Mouse (Mus musculus) left cerebral cortex, adult 18-20 months (tissue): ENCODE results near the gene Dao. TPM values are rescaled to one million over a fixed set of nuclear protein-coding genes. Genes with fewer than 3 reads are reported as not detected.

Experiments used
- DNase-seq, 2 experiments: peaks; one replicate each; pipeline ENCODE4 v3.0.0; 2021 to 2022; ENCODE audit warnings: low spot score in 2 of 2, mixed read lengths in 1 of 2
- total RNA-seq, 2 experiments: library from RNA; stranded (reverse); gene quantifications; 2 replicates each; pipeline ENCODE4 v1.2.3; 2021

Dao gene
- total RNA-seq, 2 experiments from 2014 or later: not detected

DNA sequence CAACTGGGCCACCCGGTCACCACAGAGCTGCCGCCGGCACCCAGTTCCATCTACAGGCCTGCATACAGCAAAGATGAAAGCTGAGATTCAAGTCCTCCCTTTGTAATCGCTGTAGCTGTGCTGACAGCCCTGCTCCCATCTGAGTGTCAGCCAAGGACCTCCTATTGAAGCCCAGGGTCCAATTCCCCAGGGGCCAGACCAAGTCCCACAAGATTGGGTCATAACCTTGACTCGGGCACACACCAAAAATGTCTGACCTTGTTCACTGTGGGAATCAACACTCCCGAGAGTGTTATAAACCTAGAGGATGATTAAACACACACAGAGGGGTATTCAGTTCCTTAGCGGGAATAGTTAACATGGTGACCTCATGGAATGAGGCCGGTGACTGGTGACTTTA lies 21.7 kb upstream of the Dao start:
- DNase-seq: no peak

DNA sequence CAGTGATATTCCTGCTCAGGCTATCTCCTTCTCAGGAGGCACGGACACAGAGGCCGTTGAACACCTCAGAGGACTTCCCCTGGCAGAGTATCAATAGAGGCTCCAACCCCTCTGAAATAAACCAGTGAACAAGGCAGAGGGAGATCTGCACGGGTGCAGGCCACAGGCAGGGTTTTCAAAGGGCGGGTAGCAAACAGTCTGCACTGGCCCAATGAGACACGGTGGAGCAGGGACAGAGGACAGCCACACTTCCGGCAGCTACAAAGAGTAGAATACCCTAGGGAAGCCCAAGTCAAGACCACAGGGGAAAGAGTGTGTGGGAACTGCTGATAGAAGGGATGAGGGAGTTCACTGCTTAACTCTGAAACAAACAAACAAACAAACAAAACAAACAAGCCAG lies 20.0 kb upstream of the Dao start:
- no peak for DNase-seq

DNA sequence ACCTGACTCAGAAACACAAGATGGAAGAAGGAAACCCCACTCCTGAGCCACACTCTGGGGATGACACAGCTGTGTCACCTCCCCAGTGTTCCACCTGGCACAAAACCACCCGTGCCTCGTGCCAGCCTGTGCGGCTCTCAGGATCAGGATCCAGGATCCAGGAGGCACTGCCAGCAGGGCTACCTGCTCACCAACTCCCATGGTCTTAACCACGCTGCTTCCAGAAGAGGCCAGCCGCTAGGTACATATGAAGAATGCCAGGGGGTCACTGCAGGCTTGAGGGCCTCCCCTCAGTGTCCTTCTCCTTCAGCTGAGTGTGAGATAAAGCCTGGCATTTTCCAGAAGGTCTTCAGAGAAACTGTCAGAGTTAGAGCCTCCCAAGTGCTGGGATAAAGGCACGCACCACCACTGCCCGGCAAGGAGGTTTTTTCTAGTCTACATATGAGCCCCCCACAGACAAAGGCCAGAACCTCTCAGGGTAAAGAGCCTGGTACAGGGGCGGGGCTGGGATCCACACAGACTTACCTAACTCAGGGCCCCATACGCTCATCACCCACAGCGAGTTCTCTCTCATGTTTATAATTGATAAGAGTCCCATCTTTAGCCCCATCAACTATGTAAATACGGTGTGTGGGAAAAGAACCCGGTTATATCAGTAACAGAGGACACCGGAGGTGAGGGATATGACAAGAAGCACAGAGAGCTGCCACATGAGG lies 19.3 kb upstream of the Dao start:
- no peak for DNase-seq

DNA sequence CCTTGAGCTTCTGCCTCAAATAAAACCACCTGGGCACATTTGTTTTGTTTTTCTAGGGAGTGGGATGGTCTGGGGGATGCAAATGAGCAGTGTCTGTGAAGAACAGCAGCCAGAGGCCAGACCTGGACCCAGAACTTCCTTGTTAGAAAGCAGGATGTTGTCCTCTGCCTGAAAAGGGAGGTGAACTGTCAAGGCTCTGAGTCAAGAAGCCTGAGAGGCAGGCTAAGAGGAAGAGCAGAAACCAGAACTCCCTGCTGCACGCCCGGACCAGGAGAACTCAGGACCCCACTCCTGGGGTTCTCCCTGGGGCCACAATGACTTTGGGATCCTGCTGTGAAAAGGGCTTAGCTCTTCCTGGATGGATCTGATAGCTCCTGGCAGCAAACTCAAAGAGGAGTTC lies 17.8 kb upstream of the Dao start:
- no peak for DNase-seq

DNA sequence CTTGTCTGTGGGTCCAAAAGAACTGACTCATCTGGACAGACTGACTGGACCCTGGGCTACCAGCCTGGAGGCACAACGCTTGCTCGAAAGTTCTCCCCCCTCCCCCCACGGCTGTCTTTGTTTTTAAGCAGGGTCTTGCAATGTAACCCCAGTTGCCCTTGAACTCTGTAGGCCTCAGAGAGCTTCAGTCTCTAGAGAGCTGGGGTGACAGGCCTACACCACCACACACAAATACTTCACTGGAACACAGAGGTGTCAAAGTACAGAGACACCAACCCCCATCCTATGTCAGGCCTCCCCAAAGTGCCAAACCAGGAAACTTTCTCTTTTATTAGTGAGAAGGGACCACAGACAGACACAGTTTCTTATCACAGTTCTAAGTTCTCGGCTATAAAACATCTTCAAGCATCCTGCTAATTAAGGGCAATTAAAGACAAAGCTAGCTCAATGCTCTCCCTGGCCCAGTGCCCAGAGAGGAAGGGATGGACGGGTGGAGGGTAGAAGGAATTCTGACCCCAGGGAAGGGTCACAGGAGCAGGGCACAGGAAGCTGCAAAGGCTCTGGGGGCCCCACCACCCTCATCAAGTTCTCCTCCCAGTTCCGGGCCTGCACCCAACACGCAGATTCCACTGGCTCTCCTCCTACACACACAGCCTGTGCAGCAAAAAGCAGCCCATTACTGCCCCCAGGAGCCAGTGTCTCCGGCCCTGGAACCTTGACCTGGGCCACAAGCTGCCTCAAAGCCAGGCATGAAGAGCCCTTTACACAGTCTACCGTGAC lies 17.1 kb upstream of the Dao start:
- no peak for DNase-seq

DNA sequence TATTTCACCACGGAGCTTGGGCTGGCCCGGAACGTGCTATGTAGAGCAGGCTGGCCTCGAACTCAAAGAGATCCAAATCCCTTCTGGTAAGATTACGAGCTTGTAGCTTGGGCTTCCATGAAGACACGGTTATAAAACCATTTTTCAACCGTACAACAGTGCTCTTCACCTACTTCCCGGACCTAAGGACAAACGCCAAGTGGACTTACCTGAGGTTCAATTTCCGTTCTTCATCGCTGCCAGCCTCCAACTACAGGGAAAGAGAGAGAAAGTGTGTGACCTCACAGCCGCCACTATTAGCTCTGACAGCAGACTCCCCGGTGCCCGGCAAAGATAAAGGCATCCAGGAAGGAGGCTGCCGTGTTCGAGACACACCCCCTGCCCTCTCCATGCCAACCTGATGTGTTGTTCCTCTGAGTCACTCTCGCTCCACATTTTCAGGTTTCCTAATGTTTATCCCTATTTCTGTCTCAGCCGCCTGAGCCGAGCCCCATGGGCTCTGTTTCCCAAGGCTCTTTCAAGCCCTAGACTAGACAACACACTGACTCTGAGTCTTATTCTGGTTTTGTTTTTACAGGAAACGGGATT lies 14.0 kb upstream of the Dao start:
- no peak for DNase-seq

DNA sequence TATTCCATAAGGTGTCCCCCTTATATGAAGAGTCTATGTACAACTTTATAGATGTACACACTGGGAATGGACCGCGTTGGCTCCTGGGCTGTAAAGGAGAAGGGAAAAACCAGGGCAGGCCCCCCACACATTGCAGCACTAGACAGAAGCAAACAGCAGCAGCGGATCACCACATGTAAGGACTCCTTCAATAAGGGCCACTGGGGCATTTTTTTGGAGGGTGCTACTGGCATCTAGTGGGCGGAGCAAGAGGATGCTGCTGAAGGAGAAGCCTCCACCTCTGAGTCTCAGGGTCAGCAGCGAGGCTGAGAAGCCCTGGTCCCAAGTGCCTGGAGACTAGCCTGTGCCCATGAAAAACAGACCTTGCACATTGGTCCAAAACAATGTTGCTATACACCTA lies 12.9 kb upstream of the Dao start:
- no peak for DNase-seq

DNA sequence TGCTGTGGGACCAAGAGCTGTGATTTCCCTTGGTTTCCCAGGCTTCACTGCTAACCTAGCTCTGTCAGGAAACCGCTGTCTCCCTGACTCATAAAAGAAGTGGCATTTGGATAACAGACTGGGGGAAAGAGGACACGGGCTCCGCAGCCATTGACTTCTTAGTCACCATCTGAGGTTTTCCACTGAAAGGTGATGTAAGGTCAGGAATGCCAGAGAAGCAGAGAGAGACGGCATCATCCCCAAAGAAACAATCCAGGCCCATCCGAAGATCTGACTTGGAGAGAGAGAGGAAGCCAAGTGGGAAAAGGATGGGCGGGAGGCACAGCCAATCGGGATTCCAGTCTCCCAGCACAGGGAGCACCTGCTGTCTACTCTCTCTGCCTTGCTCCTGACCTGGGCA lies 12.4 kb upstream of the Dao start:
- no peak for DNase-seq

DNA sequence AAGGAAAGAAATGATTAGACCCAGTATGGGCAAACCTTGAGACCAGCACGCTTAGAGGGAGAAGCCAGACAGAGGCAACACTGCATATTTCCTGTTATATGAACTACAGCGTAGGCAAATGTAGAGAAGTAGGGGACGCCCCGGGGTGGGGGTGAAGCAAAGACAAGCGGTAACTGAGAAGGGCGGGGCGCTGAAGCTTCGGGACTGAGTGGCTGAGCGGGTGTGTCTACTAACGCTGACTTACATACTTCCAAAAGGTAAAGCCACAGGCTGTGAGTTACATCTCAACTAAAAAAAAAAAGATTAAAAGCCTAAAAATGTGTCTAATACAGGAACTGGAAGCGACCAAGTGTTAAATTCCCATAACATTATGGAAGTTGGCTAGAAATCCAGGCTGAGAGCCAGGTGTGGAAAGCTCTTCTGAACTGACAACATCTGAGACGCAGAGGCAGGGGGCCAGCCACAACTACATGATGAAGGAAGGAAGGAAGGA lies 11.1 kb upstream of the Dao start:
- DNase-seq: no peak

DNA sequence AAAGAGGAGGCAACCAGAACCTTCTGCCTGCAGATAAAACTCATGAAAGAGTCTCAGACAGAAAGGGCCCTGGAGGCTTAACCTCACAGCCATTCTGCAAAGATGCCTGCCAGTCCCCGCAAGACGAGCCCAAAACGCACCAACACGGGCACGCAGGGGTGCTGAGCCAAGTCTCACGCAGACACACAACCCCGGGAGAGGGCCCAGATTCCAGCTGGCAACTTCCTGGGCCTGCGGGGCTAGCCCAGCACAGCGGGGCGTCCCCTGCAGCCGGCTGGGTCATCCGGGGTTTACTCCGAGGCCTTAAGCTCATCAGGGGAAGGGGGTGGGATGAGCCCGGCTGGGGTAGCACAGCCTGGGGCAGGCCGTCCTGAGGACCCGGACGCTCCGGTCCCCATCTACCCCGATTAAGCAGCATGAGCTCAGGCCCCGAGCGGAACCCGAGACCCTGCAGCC lies 10.4 kb upstream of the Dao start:
- peak in 1 of 2 experiments; percentile 51 for DNase-seq

DNA sequence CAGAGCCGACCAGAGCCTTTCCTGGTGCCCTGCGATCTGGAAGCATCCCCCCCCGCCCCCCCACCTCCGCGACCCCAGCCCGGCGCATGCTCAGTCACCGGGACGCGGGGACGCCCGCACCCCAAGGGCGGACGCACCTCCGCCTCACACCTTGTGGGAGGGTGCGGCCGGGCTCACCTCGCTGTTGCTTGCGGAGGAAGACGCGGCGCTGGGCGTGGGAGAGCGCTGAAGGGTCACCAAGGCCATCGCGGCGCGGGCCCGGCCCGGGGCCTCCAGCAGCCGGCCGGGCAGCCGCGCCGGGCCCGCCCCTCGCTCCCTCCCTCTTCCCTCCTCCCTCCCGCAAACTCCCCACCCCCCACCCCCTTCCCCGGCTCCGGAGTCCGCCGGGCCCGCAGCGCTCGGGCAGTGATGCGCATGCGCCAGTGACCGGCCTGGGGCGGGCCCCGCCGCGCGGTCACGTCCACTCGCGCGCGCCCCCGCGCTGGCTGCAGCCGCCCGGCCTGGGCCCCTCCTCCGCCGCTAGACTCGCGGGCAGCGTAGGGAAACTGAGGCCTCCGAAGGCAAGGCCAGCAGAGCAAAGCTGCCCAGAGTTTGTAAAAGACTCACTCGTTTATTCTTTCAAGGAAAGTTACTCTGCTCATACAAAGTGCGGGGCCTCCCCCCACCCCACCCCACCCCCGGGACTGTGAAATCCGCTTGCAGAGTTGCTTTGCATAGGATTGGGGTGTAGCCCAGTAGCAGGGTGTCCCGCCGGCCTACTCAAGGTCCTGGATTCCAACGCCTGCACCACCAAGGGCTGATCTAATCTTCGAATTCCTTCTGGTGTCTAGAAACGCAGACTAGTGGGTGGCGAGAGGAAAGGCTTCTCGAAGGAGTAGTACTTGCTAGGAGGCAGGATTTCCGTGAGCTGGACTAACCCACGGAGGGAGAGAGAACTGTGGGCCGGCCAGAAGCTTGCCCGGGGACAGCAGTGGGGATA lies 9.7 kb upstream of the Dao start, which contains the start of gene Ssh1:
Gene Ssh1 (minus strand): TSS at position 408 of the 979 bp plus-strand sequence.
- DNase-seq: peak; percentile 85 to 89

DNA sequence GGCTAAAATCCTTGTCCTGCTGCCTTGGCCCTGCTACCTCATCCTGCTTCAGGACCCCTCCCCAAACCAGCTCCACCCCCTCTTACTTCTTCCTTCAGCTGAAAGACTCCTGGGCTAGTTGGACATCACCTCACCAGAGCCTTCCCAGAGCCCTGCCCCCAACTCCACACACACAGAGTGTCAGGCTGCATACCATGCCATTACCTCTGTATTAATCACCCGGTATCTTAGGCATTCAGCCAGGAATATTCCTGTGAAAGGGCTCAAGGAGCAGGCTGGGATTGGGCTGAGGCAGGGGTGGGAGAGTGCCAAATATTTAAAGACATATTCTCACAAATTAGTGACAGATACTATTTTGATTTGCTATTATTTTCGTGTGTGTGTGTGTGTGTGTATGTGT lies 7.0 kb upstream of the Dao start:
- no peak for DNase-seq

DNA sequence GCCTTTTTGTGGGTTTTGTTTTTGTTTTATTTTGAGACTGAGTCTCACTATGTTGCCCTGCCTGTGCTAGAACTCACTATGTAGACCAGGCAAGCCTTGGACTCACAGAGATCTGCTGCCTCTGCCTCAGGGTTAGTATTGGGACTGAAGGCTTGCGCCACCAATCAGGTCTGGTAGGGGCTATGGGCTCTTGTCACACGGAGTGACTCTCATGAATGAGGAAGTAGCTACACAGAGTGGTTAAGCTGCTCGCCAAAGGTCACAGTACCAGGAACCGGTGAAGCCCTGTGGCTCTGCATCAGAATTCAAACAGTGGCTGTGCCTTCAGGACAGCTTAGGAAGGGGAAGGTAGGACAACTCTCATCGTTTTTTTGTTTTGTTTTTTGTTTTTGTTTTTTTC lies 4.1 kb upstream of the Dao start:
- DNase-seq: no peak

DNA sequence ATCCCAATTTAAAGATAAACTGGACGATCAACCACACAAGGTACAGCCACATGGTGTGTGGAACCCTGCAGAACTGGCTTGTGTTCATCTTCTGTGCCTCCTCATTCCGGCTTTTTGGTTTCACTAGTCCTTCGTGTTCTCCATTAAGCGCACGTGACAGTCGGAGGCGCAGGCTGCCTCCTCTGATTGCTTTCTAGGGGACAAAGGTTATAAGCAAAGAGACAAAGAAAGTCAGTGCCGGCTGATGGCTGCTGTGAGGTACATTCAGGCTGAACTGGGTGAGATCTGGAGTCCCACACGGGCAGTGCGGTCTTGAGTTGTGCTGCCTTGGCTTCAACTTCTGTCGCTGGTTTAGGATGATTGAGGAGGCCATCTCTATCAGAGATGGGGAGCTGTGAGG lies 1.1 kb downstream of the Dao start:
- no peak for DNase-seq

DNA sequence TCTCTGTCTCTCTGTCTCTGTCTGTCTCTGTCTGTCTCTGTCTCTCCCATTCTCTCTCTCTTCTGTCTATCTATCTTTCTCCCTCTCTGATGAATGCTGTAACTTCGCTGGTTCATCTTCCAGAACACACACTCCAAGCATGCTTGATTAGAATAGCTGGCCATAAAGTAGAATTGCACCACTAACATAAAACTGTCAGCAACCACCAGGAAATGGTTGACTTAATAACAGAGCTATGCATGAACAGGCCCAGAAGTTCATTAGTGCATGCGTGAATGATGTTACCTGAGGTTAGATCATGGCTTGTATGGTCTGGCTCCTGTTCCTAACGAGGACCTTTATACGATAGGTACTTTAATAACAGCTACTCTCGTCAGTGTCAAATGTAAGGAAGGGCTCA lies 1.6 kb downstream of the Dao start:
- DNase-seq: no peak

DNA sequence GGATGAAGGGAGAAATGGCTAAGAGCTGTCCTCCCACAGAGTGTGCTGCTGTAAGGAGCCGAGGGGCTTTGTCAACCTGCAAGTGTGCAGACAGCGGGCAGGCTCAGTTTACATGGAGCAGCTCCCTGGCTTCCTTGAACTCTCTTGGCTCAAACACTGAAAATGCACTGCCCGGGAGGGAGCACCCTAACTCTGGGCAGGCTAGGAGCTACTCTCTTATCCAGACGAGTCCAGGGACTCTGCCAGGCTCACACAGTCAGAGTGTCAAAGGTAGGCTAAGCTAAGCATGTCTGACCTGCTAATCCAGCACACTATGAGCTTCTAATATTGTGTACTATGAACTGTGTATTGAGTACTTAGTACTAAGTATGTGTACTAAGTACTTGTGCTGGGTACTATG lies 3.5 kb downstream of the Dao start:
- DNase-seq: no peak

DNA sequence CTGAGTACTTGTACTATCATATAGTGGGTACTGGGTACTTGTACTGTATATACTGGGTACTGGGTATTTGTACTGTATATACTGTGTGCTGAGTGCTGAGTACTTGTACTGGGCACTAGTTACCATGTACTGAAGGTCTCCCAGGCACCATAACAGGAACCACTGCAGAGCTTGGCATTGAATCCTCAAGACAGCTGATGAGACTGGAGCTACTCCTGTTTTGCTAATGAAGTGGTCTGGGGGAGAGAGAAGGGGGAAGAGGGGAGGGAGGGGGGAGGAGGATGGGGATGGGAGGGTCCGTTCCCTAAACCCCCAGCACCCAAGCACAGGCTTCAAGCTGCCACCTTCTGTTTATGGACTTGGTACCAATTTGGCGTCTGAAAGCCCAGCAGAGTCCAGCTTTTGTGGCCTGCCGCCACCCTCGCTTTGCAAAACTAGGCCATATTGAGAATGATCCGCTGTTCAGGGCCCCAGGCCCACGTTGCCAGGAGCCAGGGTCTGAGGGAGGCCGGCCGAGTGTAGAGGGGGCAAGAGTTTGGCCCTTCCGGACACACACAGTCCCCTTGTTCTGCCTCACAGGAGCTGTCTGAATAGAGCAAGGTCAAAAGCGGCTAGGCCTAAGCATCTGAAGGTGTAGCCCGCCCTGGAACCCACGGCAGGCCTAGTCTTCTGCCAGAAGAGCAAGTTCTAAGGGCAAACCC lies 4.4 kb downstream of the Dao start:
- DNase-seq: no peak

DNA sequence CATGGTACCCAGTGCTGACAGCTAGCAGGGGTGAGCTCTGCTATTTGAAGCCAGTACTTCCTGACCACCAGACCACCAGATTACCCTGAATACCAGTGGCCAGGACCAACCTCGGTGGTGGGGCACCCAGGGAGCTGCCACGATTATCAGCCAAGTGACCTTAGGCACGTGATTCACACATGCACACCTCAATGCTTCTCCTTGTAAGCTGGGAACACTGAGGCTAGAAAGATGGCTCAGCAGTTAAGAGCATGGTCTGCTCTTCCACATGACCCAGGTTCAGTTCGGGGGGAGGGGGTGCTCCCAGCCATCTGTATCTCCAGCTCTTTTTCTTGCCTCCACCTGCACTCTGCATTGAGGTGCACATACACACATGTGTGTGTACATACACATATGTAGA lies 5.5 kb downstream of the Dao start:
- DNase-seq: no peak

DNA sequence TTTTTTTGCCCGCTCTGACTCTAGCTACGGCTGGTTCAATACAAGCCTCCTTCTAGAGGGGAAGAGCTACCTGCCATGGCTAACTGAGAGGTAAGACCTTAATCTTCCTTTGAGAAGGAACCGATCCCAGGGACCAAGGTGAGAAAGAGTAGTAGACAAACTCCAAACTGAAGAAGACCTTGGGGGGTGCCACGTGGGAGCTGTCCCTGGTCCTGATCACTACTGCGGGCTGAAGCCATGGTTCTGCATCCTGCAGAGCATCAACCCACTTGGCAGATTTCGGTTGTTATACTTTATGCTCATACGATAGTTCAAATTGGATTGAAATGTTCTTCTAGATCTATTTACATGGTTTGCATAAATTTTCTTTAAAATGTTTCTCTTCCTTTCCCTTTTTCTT lies 11.6 kb downstream of the Dao start:
- no peak for DNase-seq

DNA sequence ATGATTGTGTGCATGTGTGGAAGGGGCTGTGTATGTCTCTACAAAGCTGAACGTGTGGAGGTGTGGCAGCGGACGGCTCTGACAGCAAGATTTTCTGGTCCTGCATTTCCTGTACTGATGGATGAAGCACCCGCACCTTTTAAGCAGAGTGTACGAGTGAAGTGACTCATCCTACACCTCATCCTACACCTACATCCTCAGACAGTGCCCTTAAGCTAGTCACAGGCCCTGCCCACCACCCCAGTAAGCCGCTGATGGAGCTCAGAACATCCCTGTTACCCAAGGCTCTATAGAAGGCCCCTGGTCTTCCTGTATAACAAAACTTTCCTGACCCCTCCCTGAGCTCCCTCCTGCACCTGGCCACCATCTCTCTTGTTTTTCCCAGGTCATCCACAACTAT lies 20.9 kb downstream of the Dao start:
- DNase-seq: no peak
